Comparison of ENCODE assay signal across 15 mouse cellular contexts in the genomic region with DNA sequence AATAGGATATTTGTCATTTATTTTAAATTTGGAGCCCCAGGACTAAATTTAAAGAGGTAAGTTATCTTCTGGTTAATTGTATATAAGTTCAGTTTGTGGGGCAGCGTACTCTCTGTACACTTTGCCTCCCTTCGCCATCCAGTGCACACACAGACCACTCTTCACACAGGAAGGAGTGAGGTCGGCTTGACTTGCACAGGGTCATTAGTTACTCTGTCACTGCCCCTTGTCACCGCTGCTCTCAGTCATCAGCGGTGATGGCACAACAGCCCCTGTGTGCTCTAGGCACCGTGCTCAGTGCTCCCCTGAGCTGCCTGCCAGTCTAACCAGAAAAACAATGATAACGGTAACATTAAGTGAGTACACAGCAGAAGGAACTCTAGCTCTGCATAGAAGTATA.
"Had no signal": no experiment of that assay in that cellular context is flagged by ENCODE, and none has a peak within 500 bp of the region (broad histone marks: within the 10 kb centered on the region; RNA-seq: fewer than 3 reads in every experiment).

No protein-coding gene starts in this region.

- H3K9ac ChIP-seq: neural tube, embryonic 15.5 days; stomach, embryonic 15.5 days had no signal

- H3K27me3 ChIP-seq: neural tube, embryonic 15.5 days; stomach, embryonic 15.5 days had no signal

- H3K27ac ChIP-seq: stomach, embryonic 15.5 days; stomach, postnatal 0 days had no signal

- H3K9me3 ChIP-seq: neural tube, embryonic 15.5 days; stomach, embryonic 15.5 days had no signal

- H3K4me2 ChIP-seq: neural tube, embryonic 15.5 days; stomach, embryonic 15.5 days had no signal

- H3K4me3 ChIP-seq: neural tube, embryonic 15.5 days; stomach, embryonic 15.5 days had no signal

- DNase-seq: retina, postnatal 1 day; right cerebral cortex, adult 18-20 months; right cerebral cortex, postnatal 14 days; right cerebral cortex, postnatal 25 days; right cerebral cortex, postnatal 4 days; spleen, adult 18-20 months; thymus, adult 18-20 months; thymus, adult 2 months; thymus, postnatal 14 days; thymus, postnatal 25 days; thymus, postnatal 36 days; thymus, postnatal 4 days had no signal
